ENCODE assay signal across 15 mouse cellular contexts in the genomic region with DNA sequence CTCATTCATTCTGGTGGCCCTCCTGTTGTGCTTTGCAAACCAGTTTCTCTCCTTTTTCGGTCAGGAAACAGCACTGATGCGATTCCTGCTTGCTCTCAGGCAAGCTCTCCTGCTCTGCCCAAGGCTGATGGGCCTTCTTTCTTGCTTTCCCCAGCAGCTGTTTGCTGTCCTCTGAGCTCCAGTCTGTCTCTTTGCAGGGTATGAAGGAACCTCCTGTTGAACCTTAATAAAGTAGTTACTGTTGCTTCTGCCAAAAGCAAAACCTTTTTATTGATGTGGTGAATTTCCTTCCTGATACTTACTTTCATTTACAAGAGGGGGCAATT. TPM values are rescaled to one million over a fixed set of nuclear protein-coding genes. Genes with fewer than 3 reads are reported as not detected.
DNase-seq lines count a peak whose midpoint lies in the region; ATAC-seq and TF ChIP-seq lines count a peak whose summit lies in the region.
"Had no signal": no experiment of that assay in that cellular context is flagged by ENCODE, and none has a peak within 500 bp of the region (broad histone marks: within the 10 kb centered on the region; RNA-seq: fewer than 3 reads in every experiment).

No protein-coding gene starts in this region.

- ATAC-seq in forebrain, postnatal 0 days, result peak; percentile 45
- ATAC-seq in midbrain, embryonic 13.5 days, result no peak
- ATAC-seq in kidney, embryonic 14.5 days (ENCODE audit: low FRiP score, low TSS enrichment), result no peak

- no peaks in the 10 kb centered on the region for H3K36me3 ChIP-seq in forebrain, postnatal 0 days (ENCODE audit: insufficient read depth)
- H3K36me3 ChIP-seq in midbrain, embryonic 13.5 days, result no peaks in the 10 kb centered on the region
- no peaks in the 10 kb centered on the region for H3K36me3 ChIP-seq in kidney, embryonic 14.5 days (ENCODE audit: control insufficient read depth, insufficient read depth, low read length)
- H3K36me3 ChIP-seq: heart, embryonic 13.5 days; limb, embryonic 15.5 days had no signal

- 4% methylated on average over 2 of the region's 2 CpGs for WGBS in forebrain, postnatal 0 days
- WGBS in midbrain, embryonic 13.5 days, result 5% methylated on average over 2 of the region's 2 CpGs
- 15% methylated on average over 2 of the region's 2 CpGs for WGBS in kidney, embryonic 14.5 days

- TF ChIP-seq CTCF in cortical plate, adult 2 months (IDR thresholded peaks at IDR 0.05; ENCODE audit: extremely low read depth, insufficient read depth, low read length), result no peak
- TF ChIP-seq CTCF in forebrain, postnatal 0 days (IDR thresholded peaks at IDR 0.05; ENCODE audit: low read depth), result no peak

- no peak overlapping the region for H3K4me3 ChIP-seq in cortical plate, adult 2 months (ENCODE audit: insufficient read depth, low read length)
- no peak overlapping the region for H3K4me3 ChIP-seq in forebrain, postnatal 0 days (ENCODE audit: low read depth, low read length)
- H3K4me3 ChIP-seq in midbrain, embryonic 13.5 days (replicated peaks), result no peak overlapping the region
- H3K4me3 ChIP-seq in kidney, embryonic 14.5 days (ENCODE audit: low read length), result no peak overlapping the region
- H3K4me3 ChIP-seq: heart, embryonic 13.5 days; limb, embryonic 15.5 days had no signal

- TF ChIP-seq POLR2A in cortical plate, adult 2 months (IDR thresholded peaks at IDR 0.05; ENCODE audit: extremely low read depth, insufficient read depth, low read length), result no peak

- peak overlapping the region; percentile 26 for H3K27ac ChIP-seq in cortical plate, adult 2 months (ENCODE audit: insufficient read depth, low read length)
- H3K27ac ChIP-seq in forebrain, postnatal 0 days (ENCODE audit: low read depth, low read length), result peak overlapping the region; percentile 88
- peak overlapping the region; percentile 96 for H3K27ac ChIP-seq in midbrain, embryonic 13.5 days
- no peak overlapping the region for H3K27ac ChIP-seq in kidney, embryonic 14.5 days (ENCODE audit: low read depth, low read length)
- H3K27ac ChIP-seq: heart, embryonic 13.5 days; limb, embryonic 15.5 days had no signal

- no peaks in the 10 kb centered on the region for H3K27me3 ChIP-seq in forebrain, postnatal 0 days (ENCODE audit: insufficient read depth, low read length)
- no peaks in the 10 kb centered on the region for H3K27me3 ChIP-seq in midbrain, embryonic 13.5 days
- no peaks in the 10 kb centered on the region for H3K27me3 ChIP-seq in kidney, embryonic 14.5 days (ENCODE audit: control insufficient read depth, insufficient read depth, low read length)
- H3K27me3 ChIP-seq: heart, embryonic 13.5 days; limb, embryonic 15.5 days had no signal

- no peaks in the 10 kb centered on the region for H3K9me3 ChIP-seq in forebrain, postnatal 0 days (ENCODE audit: low read length)
- no peaks in the 10 kb centered on the region for H3K9me3 ChIP-seq in midbrain, embryonic 13.5 days
- H3K9me3 ChIP-seq in kidney, embryonic 14.5 days (ENCODE audit: control insufficient read depth, low read length), result no peaks in the 10 kb centered on the region
- H3K9me3 ChIP-seq: heart, embryonic 13.5 days; limb, embryonic 15.5 days had no signal

- H3K4me1 ChIP-seq in cortical plate, adult 2 months (ENCODE audit: control insufficient read depth, insufficient read depth, low read length), result peaks cover 19% of the 10 kb centered on the region
- peaks cover 12% of the 10 kb centered on the region for H3K4me1 ChIP-seq in forebrain, postnatal 0 days (ENCODE audit: insufficient read depth)
- H3K4me1 ChIP-seq in midbrain, embryonic 13.5 days (replicated peaks), result peaks cover 43% of the 10 kb centered on the region
- H3K4me1 ChIP-seq in kidney, embryonic 14.5 days (ENCODE audit: control insufficient read depth, insufficient read depth, low read length), result no peaks in the 10 kb centered on the region
- H3K4me1 ChIP-seq: heart, embryonic 13.5 days had no signal

- peak overlapping the region; percentile 34; the same call in 1 of the 2 replicates for H3K9ac ChIP-seq in forebrain, postnatal 0 days
- peak overlapping the region; percentile 7; the same call in 1 of the 2 replicates for H3K9ac ChIP-seq in midbrain, embryonic 13.5 days (replicated peaks)
- H3K9ac ChIP-seq in kidney, embryonic 14.5 days (ENCODE audit: low read depth, low read length), result no peak overlapping the region
- H3K9ac ChIP-seq: heart, embryonic 13.5 days; limb, embryonic 15.5 days had no signal

- peak; percentile 27 for DNase-seq in embryo, embryonic 10 days (ENCODE audit: low spot score)
- no peak for DNase-seq in embryo, embryonic 9.5 days (ENCODE audit: extremely low spot score)
- no peak for DNase-seq in forebrain, postnatal 0 days
- no peak for DNase-seq in spleen, postnatal 36 days (ENCODE audit: low spot score in 2 of 2)
- DNase-seq in Muller cell, postnatal 12 days (ENCODE audit: inconsistent ontology term), result no peak
- DNase-seq: gastrocnemius, postnatal 36 days; lung, postnatal 14 days had no signal

- no peak overlapping the region for H3K4me2 ChIP-seq in forebrain, postnatal 0 days (ENCODE audit: low read depth)
- H3K4me2 ChIP-seq in midbrain, embryonic 13.5 days (replicated peaks), result peak overlapping the region; percentile 28; the same call in 1 of the 2 replicates
- no peak overlapping the region for H3K4me2 ChIP-seq in kidney, embryonic 14.5 days (replicated peaks; ENCODE audit: low read depth, low read length)
- H3K4me2 ChIP-seq: heart, embryonic 13.5 days; limb, embryonic 15.5 days had no signal

RNA-seq across cellular contexts. Expression of gene Lamp5, which starts 57.0 kb away (rescaled TPM):
- 375 and 424 TPM in 2 replicates for polyA plus RNA-seq in cortical plate, adult 2 months (2012; rRNA removed)
- total RNA-seq in forebrain, postnatal 0 days (2014; rRNA removed), result 1.5 and 2.6 TPM in 2 replicates
- 4.6 and 5.3 TPM in 2 replicates for polyA plus RNA-seq in forebrain, postnatal 0 days (2015; fragmentation: Nextera tagmentation; extraction: Ambion mirVana)
- 6.8 and 10.7 TPM in 2 replicates for polyA plus RNA-seq in midbrain, embryonic 13.5 days (2015; fragmentation: Nextera tagmentation; extraction: Ambion mirVana)
- polyA plus RNA-seq in kidney, embryonic 14.5 days (2014; fragmentation: Nextera tagmentation; extraction: Ambion mirVana), result 5.5 and 5.7 TPM in 2 replicates
- total RNA-seq: gastrocnemius, postnatal 36 days had no signal
- polyA plus RNA-seq: C2C12; heart, embryonic 13.5 days; large intestine, adult 2 months; thymus, postnatal 0 days had no signal

Comparison
In these comparisons a context has a peak if more than half of its experiments do, and no peak if none do; other contexts are left out.
1. RNA of gene Lamp5, which starts 57.0 kb away (polyA plus RNA-seq): 375 to 424 TPM in cortical plate, adult 2 months; 6.8 to 10.7 TPM in midbrain, embryonic 13.5 days, 5.5 to 5.7 TPM in kidney, embryonic 14.5 days and 4.6 to 5.3 TPM in forebrain, postnatal 0 days; every median in the first group is over 10 times any median in the second.